Comparison of ENCODE assay signal across 17 mouse cellular contexts in the genomic region with DNA sequence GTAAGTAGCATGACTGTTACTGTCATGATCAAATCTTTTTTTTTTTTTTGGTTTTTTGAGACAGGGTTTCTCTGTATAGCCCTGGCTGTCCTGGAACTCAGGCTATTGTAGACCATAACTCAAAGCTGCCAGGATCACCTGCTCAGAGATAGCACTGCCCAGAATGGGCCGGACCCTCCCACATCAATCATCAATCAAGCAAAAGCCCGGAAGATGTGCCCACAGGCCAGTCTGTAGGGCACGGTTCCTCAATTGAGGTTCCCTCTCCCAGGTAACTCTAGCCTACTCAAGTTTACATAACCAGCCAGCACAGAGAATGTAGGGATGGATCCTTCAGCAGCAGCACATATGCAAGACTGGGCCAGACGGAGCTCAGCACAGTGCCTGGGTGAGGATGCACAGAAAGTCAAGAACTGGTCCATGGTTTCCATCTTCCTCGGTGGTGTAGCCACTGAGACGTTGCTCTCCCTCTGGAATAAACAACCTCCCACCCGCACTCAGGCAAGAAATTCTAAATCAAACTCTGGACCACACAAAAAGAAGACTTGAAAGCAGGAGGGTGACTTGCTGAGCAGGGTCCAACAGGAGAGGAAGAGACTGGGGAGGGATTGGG. TPM values are rescaled to one million over a fixed set of nuclear protein-coding genes. Genes with fewer than 3 reads are reported as not detected.
"Had no signal": no experiment of that assay in that cellular context is flagged by ENCODE, and none has a peak within 500 bp of the region (broad histone marks: within the 10 kb centered on the region; RNA-seq: fewer than 3 reads in every experiment).

No protein-coding gene starts in this region.

- H3K4me2 ChIP-seq: kidney, embryonic 15.5 days; liver, embryonic 15.5 days; lung, embryonic 15.5 days; midbrain, embryonic 11.5 days; midbrain, embryonic 15.5 days; neural tube, embryonic 12.5 days had no signal

- H3K27ac ChIP-seq: kidney, embryonic 15.5 days; left cerebral cortex, adult 2 months; limb, embryonic 10.5 days; liver, embryonic 15.5 days; lung, embryonic 15.5 days; midbrain, embryonic 15.5 days; neural tube, embryonic 12.5 days; stomach, postnatal 0 days had no signal

- DNase-seq: kidney, adult 2 months had no signal

- H3K36me3 ChIP-seq: kidney, embryonic 15.5 days; limb, embryonic 10.5 days; lung, embryonic 15.5 days; midbrain, embryonic 15.5 days; neural tube, embryonic 12.5 days had no signal

- H3K4me1 ChIP-seq: lung, embryonic 15.5 days had no signal

- H3K9ac ChIP-seq: kidney, embryonic 15.5 days; liver, embryonic 15.5 days; lung, embryonic 15.5 days; midbrain, embryonic 15.5 days; neural tube, embryonic 12.5 days had no signal

- H3K9me3 ChIP-seq: kidney, embryonic 15.5 days; limb, embryonic 10.5 days; liver, embryonic 15.5 days; lung, embryonic 15.5 days; midbrain, embryonic 15.5 days; neural tube, embryonic 12.5 days had no signal

- ATAC-seq: intestine, embryonic 16.5 days; midbrain, embryonic 15.5 days had no signal

- H3K4me3 ChIP-seq: kidney, embryonic 15.5 days; left cerebral cortex, adult 2 months; limb, embryonic 10.5 days; liver, embryonic 15.5 days; lung, embryonic 15.5 days; megakaryocyte, embryonic 14.5 days; midbrain, embryonic 15.5 days; neural tube, embryonic 12.5 days had no signal

- H3K27me3 ChIP-seq: kidney, embryonic 15.5 days; liver, embryonic 15.5 days; lung, embryonic 15.5 days; megakaryocyte, embryonic 14.5 days; midbrain, embryonic 15.5 days; neural tube, embryonic 12.5 days had no signal

RNA-seq across cellular contexts. Expression of gene Zfp957, which starts 40.2 kb away (rescaled TPM):
- total RNA-seq: layer of hippocampus, postnatal 25 days; left cerebral cortex, adult 2 months; left cerebral cortex, postnatal 14 days; monocyte, adult 5-6 weeks; neutrophil, adult 5-6 weeks had no signal
- polyA plus RNA-seq: intestine, embryonic 16.5 days; kidney, adult 2 months; limb, embryonic 10.5 days; limb, embryonic 14.5 days; liver, embryonic 15.5 days; lung, embryonic 15.5 days; midbrain, embryonic 11.5 days; neural tube, embryonic 12.5 days; stomach, postnatal 0 days had no signal
